Mouse (Mus musculus) liver, embryonic 13.5 days (tissue): ENCODE measurements around the gene Ric8b. TPM values are rescaled to one million over a fixed set of nuclear protein-coding genes. Genes with fewer than 3 reads are reported as not detected.

ENCODE experiments used
- ATAC-seq: fragments of 200-750 bp; cut with Nextera tagmentation; 2 replicates; pipeline ENCODE4 v1.8.0; 2017; ENCODE audit warnings: low read depth, mild to moderate bottlenecking, moderate number of reproducible peaks, moderate library complexity
- DNase-seq: peaks from one replicate; pipeline ENCODE4 v3.0.0; 2022
- H3K27ac ChIP-seq: fragments of 300-500 bp; sonication (generic); 2 replicates; pipeline ENCODE4 v1.5.1; 2015; ENCODE audit warnings: moderate library complexity, mild to moderate bottlenecking, inconsistent platforms
- H3K27me3 ChIP-seq: fragments of 300-500 bp; sonication (generic); 2 replicates; pipeline ENCODE4 v1.6.1; 2015; ENCODE audit warnings: mild to moderate bottlenecking, inconsistent platforms
- H3K36me3 ChIP-seq: fragments of 300-500 bp; sonication (generic); 2 replicates; pipeline ENCODE4 v1.6.1; 2015; ENCODE audit warnings: mild to moderate bottlenecking, inconsistent platforms
- H3K4me1 ChIP-seq: fragments of 300-500 bp; sonication (generic); replicated peaks from 2 replicates; pipeline ENCODE4 v1.6.1; 2015; ENCODE audit warnings: inconsistent platforms
- H3K4me2 ChIP-seq: fragments of 300-500 bp; sonication (generic); 2 replicates; pipeline ENCODE4 v1.6.1; 2015; ENCODE audit warnings: inconsistent platforms, mild to moderate bottlenecking, moderate library complexity
- H3K4me3 ChIP-seq: fragments of 300-500 bp; sonication (generic); replicated peaks from 2 replicates; pipeline ENCODE4 v1.5.1; 2015; ENCODE audit warnings: mild to moderate bottlenecking, inconsistent platforms
- H3K9ac ChIP-seq: fragments of 300-500 bp; sonication (generic); 2 replicates; pipeline ENCODE4 v1.6.1; 2015; ENCODE audit warnings: mild to moderate bottlenecking, inconsistent platforms
- H3K9me3 ChIP-seq: fragments of 300-500 bp; sonication (generic); replicated peaks from 2 replicates; pipeline ENCODE4 v1.6.1; 2016; ENCODE audit warnings: inconsistent platforms
- WGBS: fragments of 180-500 bp; shearing (Covaris S2); methylation state at CpG from one replicate; pipeline ENCODE4 v1.1.7; 2015; ENCODE audit not compliant: insufficient replicate concordance; 5-methylcytosine and 5-hydroxymethylcytosine counted together
- polyA plus RNA-seq: library from polyadenylated mRNA; unstranded; fragments of >200 nt; fragmentation: Nextera tagmentation; extraction: Ambion mirVana; gene quantifications from 2 replicates; pipeline ENCODE4 v1.2.1, GENCODE M21; 2015

Ric8b gene
- polyA plus RNA-seq, 1 experiment from 2014 or later: 3.9 TPM

GRCm38 (mm10) chr10:84910758-84911384 lies 6.5 kb upstream of the Ric8b start:
- Histone ChIP-seq H3K27ac (no peak overlapping the region), H3K9me3 (no peaks in the 10 kb centered on the region), H3K4me3 (no peak overlapping the region), H3K4me2 (no peak overlapping the region), H3K36me3 (no peaks in the 10 kb centered on the region), H3K4me1 (no peaks in the 10 kb centered on the region), H3K9ac (no peak overlapping the region), H3K27me3 (0 out of 2 replicates have a peak, but pooled peaks cover 3% of the 10 kb centered on the region)
- ATAC-seq (no peak), DNase-seq (no peak)
- WGBS: 92% methylated on average over 1 of the region's 1 CpGs

GRCm38 (mm10) chr10:84913148-84913547 lies 4.3 kb upstream of the Ric8b start:
- no peak for ATAC-seq
- peaks cover 7% of the 10 kb centered on the region for H3K4me1 ChIP-seq

GRCm38 (mm10) chr10:84915476-84915875 lies 1.9 kb upstream of the Ric8b start:
- no peak overlapping the region for H3K9ac ChIP-seq
- DNase-seq (no peak), ATAC-seq (no peak)
- H3K4me3 ChIP-seq: no peak overlapping the region
- H3K4me1 ChIP-seq: peaks cover 29% of the 10 kb centered on the region
- WGBS: 79% methylated on average over 6 of the region's 6 CpGs
- no peaks in the 10 kb centered on the region for H3K27me3 ChIP-seq
- H3K36me3 ChIP-seq: no peaks in the 10 kb centered on the region
- H3K9me3 ChIP-seq: no peaks in the 10 kb centered on the region
- H3K4me2 ChIP-seq: no peak overlapping the region
- no peak overlapping the region for H3K27ac ChIP-seq

More at GRCm38 (mm10) chr10:84913148-84913547, 4.3 kb upstream of the Ric8b start:
- H3K4me2 ChIP-seq: no peak overlapping the region
- H3K9me3 ChIP-seq: no peaks in the 10 kb centered on the region
- DNase-seq: no peak
- H3K36me3 ChIP-seq: no peaks in the 10 kb centered on the region
- WGBS: 88% methylated on average over 1 of the region's 1 CpGs
- H3K4me3 ChIP-seq: no peak overlapping the region
- 0 out of 2 replicates have a peak, but pooled peaks cover 3% of the 10 kb centered on the region for H3K27me3 ChIP-seq
- H3K27ac ChIP-seq: no peak overlapping the region
- H3K9ac ChIP-seq: no peak overlapping the region

- Histone ChIP-seq H3K27me3 (no peaks in the 10 kb centered on the region), H3K4me1 (peaks cover 31% of the 10 kb centered on the region), H3K36me3 (no peaks in the 10 kb centered on the region), H3K9me3 (no peaks in the 10 kb centered on the region), H3K9ac (peak overlapping the region; percentile 91), H3K27ac (peak overlapping the region; percentile 88), H3K4me2 (peak overlapping the region; percentile 93), H3K4me3 (peak overlapping the region; percentile 90)
- ATAC-seq (peak; percentile 4; the same call in 1 of the 2 replicates), DNase-seq (no peak)
- WGBS: under 1% methylated on average over 27 of the region's 27 CpGs
These were observed 297 bp downstream of the Ric8b start for GRCm38 (mm10) chr10:84917731-84918095.

- Histone ChIP-seq H3K36me3 (peaks cover 27% of the 10 kb centered on the region), H3K9ac (no peak overlapping the region), H3K4me2 (no peak overlapping the region), H3K9me3 (no peaks in the 10 kb centered on the region), H3K4me1 (peaks cover 13% of the 10 kb centered on the region; the same call in 1 of the 2 replicates), H3K27me3 (no peaks in the 10 kb centered on the region), H3K4me3 (no peak overlapping the region), H3K27ac (no peak overlapping the region)
- ATAC-seq (no peak), DNase-seq (no peak)
- WGBS: 78% methylated on average over 7 of the region's 7 CpGs
These were observed 8.9 kb downstream of the Ric8b start for GRCm38 (mm10) chr10:84926336-84926735.

- no peaks in the 10 kb centered on the region for H3K27me3 ChIP-seq
- no peaks in the 10 kb centered on the region for H3K9me3 ChIP-seq
- no peak overlapping the region for H3K4me3 ChIP-seq
- no peak overlapping the region for H3K9ac ChIP-seq
- H3K4me1 ChIP-seq: peaks cover 13% of the 10 kb centered on the region; the same call in 1 of the 2 replicates
- peaks cover 27% of the 10 kb centered on the region for H3K36me3 ChIP-seq
- ATAC-seq (no peak), DNase-seq (no peak)
- WGBS: 70% methylated on average over 4 of the region's 4 CpGs
- no peak overlapping the region for H3K4me2 ChIP-seq
- H3K27ac ChIP-seq: no peak overlapping the region
These were observed 9.5 kb downstream of the Ric8b start for GRCm38 (mm10) chr10:84926885-84927284.

GRCm38 (mm10) chr10:84928465-84928864 lies 11.0 kb downstream of the Ric8b start:
- Histone ChIP-seq H3K9ac (no peak overlapping the region), H3K27me3 (no peaks in the 10 kb centered on the region), H3K9me3 (no peaks in the 10 kb centered on the region), H3K27ac (no peak overlapping the region), H3K4me1 (peaks cover 13% of the 10 kb centered on the region; the same call in 1 of the 2 replicates), H3K4me2 (no peak overlapping the region), H3K36me3 (peaks cover 27% of the 10 kb centered on the region), H3K4me3 (no peak overlapping the region)
- DNase-seq (no peak), ATAC-seq (no peak)
- WGBS: 76% methylated on average over 4 of the region's 4 CpGs

- H3K4me2 ChIP-seq: no peak overlapping the region
- no peaks in the 10 kb centered on the region for H3K27me3 ChIP-seq
- H3K9me3 ChIP-seq: no peaks in the 10 kb centered on the region
- H3K4me3 ChIP-seq: no peak overlapping the region
- no peak for DNase-seq
- ATAC-seq: no peak
- H3K36me3 ChIP-seq: 0 out of 2 replicates have a peak, but pooled peaks cover 10% of the 10 kb centered on the region
- H3K27ac ChIP-seq: no peak overlapping the region
- 48% methylated on average over 7 of the region's 7 CpGs for WGBS
- H3K9ac ChIP-seq: no peak overlapping the region
- H3K4me1 ChIP-seq: no peaks in the 10 kb centered on the region
These were observed 18.3 kb downstream of the Ric8b start for GRCm38 (mm10) chr10:84935553-84936209.

GRCm38 (mm10) chr10:84936832-84937515 lies 19.6 kb downstream of the Ric8b start:
- no peak for DNase-seq
- Histone ChIP-seq H3K9me3 (no peaks in the 10 kb centered on the region), H3K9ac (no peak overlapping the region), H3K4me2 (no peak overlapping the region), H3K27ac (no peak overlapping the region), H3K4me3 (no peak overlapping the region), H3K27me3 (no peaks in the 10 kb centered on the region), H3K4me1 (no peaks in the 10 kb centered on the region), H3K36me3 (0 out of 2 replicates have a peak, but pooled peaks cover 10% of the 10 kb centered on the region)
- no peak for ATAC-seq
- 64% methylated on average over 4 of the region's 4 CpGs for WGBS

GRCm38 (mm10) chr10:84938094-84938820 lies 20.8 kb downstream of the Ric8b start:
- H3K27me3 ChIP-seq: no peaks in the 10 kb centered on the region
- DNase-seq (no peak), ATAC-seq (no peak)
- no peak overlapping the region for H3K4me3 ChIP-seq
- no peaks in the 10 kb centered on the region for H3K9me3 ChIP-seq
- H3K36me3 ChIP-seq: 0 out of 2 replicates have a peak, but pooled peaks cover 10% of the 10 kb centered on the region
- no peaks in the 10 kb centered on the region for H3K4me1 ChIP-seq
- WGBS: 79% methylated on average over 14 of the region's 14 CpGs
- H3K9ac ChIP-seq: no peak overlapping the region
- no peak overlapping the region for H3K4me2 ChIP-seq
- H3K27ac ChIP-seq: no peak overlapping the region

- Histone ChIP-seq H3K9ac (no peak overlapping the region), H3K27ac (no peak overlapping the region), H3K4me1 (no peaks in the 10 kb centered on the region), H3K27me3 (no peaks in the 10 kb centered on the region), H3K9me3 (no peaks in the 10 kb centered on the region), H3K4me2 (no peak overlapping the region), H3K36me3 (0 out of 2 replicates have a peak, but pooled peaks cover 10% of the 10 kb centered on the region), H3K4me3 (no peak overlapping the region)
- ATAC-seq: no peak
- 83% methylated on average over 5 of the region's 5 CpGs for WGBS
- DNase-seq: no peak
These were observed 21.5 kb downstream of the Ric8b start for GRCm38 (mm10) chr10:84938886-84939285.
